Mouse (Mus musculus): ENCODE results near the gene Mesd. TPM values are rescaled to one million over a fixed set of nuclear protein-coding genes. Genes with fewer than 3 reads are reported as not detected.

The Mesd gene
- polyA plus RNA-seq, 1 experiment from 2014 or later: 62.9 TPM

- TF ChIP-seq EP300 (optimal IDR thresholded peaks at IDR 0.05) (no peak), CTCF (IDR thresholded peaks at IDR 0.05; ENCODE audit: low read depth) (no peak)
- WGBS: 23% methylated on average over 3 of the region's 5 CpGs
- H3K36me3 ChIP-seq (ENCODE audit: control insufficient read depth, insufficient read depth, low read length): no peaks in the 10 kb centered on the region
- H3K27me3 ChIP-seq (ENCODE audit: control insufficient read depth, insufficient read depth, low read length): no peaks in the 10 kb centered on the region
- ATAC-seq (ENCODE audit: low FRiP score, low TSS enrichment) (peak; percentile 98), DNase-seq (ENCODE audit: low spot score) (peak; percentile 66)
- H3K4me2 ChIP-seq (replicated peaks; ENCODE audit: low read depth): no peak overlapping the region
- H3K9me3 ChIP-seq (ENCODE audit: control insufficient read depth, low read length): no peaks in the 10 kb centered on the region
- H3K27ac ChIP-seq (replicated peaks): peak overlapping the region; percentile 85
- no peak overlapping the region for H3K9ac ChIP-seq (ENCODE audit: low read length)
- H3K4me1 ChIP-seq (replicated peaks; ENCODE audit: control insufficient read depth, insufficient read depth): peaks cover 5% of the 10 kb centered on the region; the same call in 1 of the 2 replicates
- no peak overlapping the region for H3K4me3 ChIP-seq (ENCODE audit: low read depth, low read length)
Observed at GRCm38 (mm10) chr7:83847187-83848075, 36.8 kb upstream of the Mesd start.

- Histone ChIP-seq H3K4me2 (replicated peaks; ENCODE audit: low read depth) (no peak overlapping the region), H3K9ac (ENCODE audit: low read length) (no peak overlapping the region), H3K27me3 (ENCODE audit: control insufficient read depth, insufficient read depth, low read length) (no peaks in the 10 kb centered on the region), H3K27ac (replicated peaks) (no peak overlapping the region), H3K36me3 (ENCODE audit: control insufficient read depth, insufficient read depth, low read length) (no peaks in the 10 kb centered on the region), H3K4me1 (replicated peaks; ENCODE audit: control insufficient read depth, insufficient read depth) (peaks cover 4% of the 10 kb centered on the region; the same call in 1 of the 2 replicates), H3K4me3 (ENCODE audit: low read depth, low read length) (no peak overlapping the region), H3K9me3 (ENCODE audit: control insufficient read depth, low read length) (no peaks in the 10 kb centered on the region)
- DNase-seq (ENCODE audit: low spot score): no peak
- TF ChIP-seq CTCF (IDR thresholded peaks at IDR 0.05; ENCODE audit: low read depth) (no peak), EP300 (optimal IDR thresholded peaks at IDR 0.05) (no peak)
- 58% methylated on average over 5 of the region's 5 CpGs for WGBS
- no peak for ATAC-seq (ENCODE audit: low FRiP score, low TSS enrichment)
Observed at GRCm38 (mm10) chr7:83851569-83852380, 32.5 kb upstream of the Mesd start.

- no peaks in the 10 kb centered on the region for H3K36me3 ChIP-seq (ENCODE audit: control insufficient read depth, insufficient read depth, low read length)
- H3K27ac ChIP-seq (replicated peaks): no peak overlapping the region
Observed at GRCm38 (mm10) chr7:83852381-83853380, 31.6 kb upstream of the Mesd start.

GRCm38 (mm10) chr7:83855203-83855602, 29.1 kb upstream of the Mesd start:
- no peak overlapping the region for H3K4me2 ChIP-seq (replicated peaks; ENCODE audit: low read depth)
- ATAC-seq (ENCODE audit: low FRiP score, low TSS enrichment) (no peak), DNase-seq (ENCODE audit: low spot score) (no peak)
- WGBS: 92% methylated on average over 1 of the region's 1 CpGs
- no peaks in the 10 kb centered on the region for H3K36me3 ChIP-seq (ENCODE audit: control insufficient read depth, insufficient read depth, low read length)
- no peak overlapping the region for H3K9ac ChIP-seq (ENCODE audit: low read length)
- H3K27ac ChIP-seq (replicated peaks): no peak overlapping the region
- H3K9me3 ChIP-seq (ENCODE audit: control insufficient read depth, low read length): no peaks in the 10 kb centered on the region
- H3K27me3 ChIP-seq (ENCODE audit: control insufficient read depth, insufficient read depth, low read length): no peaks in the 10 kb centered on the region
- H3K4me3 ChIP-seq (ENCODE audit: low read depth, low read length): no peak overlapping the region
- TF ChIP-seq EP300 (optimal IDR thresholded peaks at IDR 0.05) (no peak), CTCF (IDR thresholded peaks at IDR 0.05; ENCODE audit: low read depth) (no peak)
- no peaks in the 10 kb centered on the region for H3K4me1 ChIP-seq (replicated peaks; ENCODE audit: control insufficient read depth, insufficient read depth)

More at GRCm38 (mm10) chr7:83852381-83853380, 31.6 kb upstream of the Mesd start:
- Histone ChIP-seq H3K4me3 (ENCODE audit: low read depth, low read length) (no peak overlapping the region), H3K9ac (ENCODE audit: low read length) (no peak overlapping the region), H3K4me1 (replicated peaks; ENCODE audit: control insufficient read depth, insufficient read depth) (no peaks in the 10 kb centered on the region), H3K4me2 (replicated peaks; ENCODE audit: low read depth) (no peak overlapping the region), H3K9me3 (ENCODE audit: control insufficient read depth, low read length) (no peaks in the 10 kb centered on the region), H3K27me3 (ENCODE audit: control insufficient read depth, insufficient read depth, low read length) (no peaks in the 10 kb centered on the region)
- ATAC-seq (ENCODE audit: low FRiP score, low TSS enrichment) (no peak), DNase-seq (ENCODE audit: low spot score) (no peak)
- no peak for TF ChIP-seq CTCF (IDR thresholded peaks at IDR 0.05; ENCODE audit: low read depth)
- TF ChIP-seq EP300 (optimal IDR thresholded peaks at IDR 0.05): no peak
- WGBS: 49% methylated on average over 5 of the region's 5 CpGs
